Mouse (Mus musculus): ENCODE data around the gene Hyal2.

DNA sequence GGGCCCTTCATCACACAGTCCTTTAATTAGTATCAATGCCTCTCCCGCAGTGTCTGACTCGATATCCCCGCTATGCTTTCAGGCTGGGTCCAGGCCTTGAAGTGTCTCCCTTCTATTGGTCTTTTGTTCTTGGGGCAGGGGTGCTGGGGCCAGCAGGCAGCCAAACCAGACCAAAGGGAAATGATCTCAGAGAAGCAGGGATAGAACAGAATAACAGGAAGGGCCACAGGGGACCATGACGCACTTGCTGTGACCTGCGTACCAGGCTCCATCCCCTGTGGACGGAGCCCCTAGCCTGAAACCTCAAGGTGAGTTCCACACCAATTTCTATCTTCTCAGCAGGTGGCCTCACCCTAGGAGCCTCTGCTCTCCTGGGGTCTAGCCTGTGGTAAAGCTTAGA lies 50.4 kb downstream of the Hyal2 start:
- TF ChIP-seq POLR2A (IDR thresholded peaks at IDR 0.05; ENCODE audit: low read depth, low read length), result no peak
- no peak for TF ChIP-seq CTCF (IDR thresholded peaks at IDR 0.05; ENCODE audit: extremely low read depth, insufficient read length, insufficient replicate concordance, low read depth, low read length)
